Mouse (Mus musculus) liver, adult 2 months (tissue): ENCODE results near the gene Olfr814.
"Not testable (repeated sequence)": the region's sequence is repeated elsewhere in the genome, so short reads cannot be mapped to it uniquely, and the experiment has no call there.

ENCODE experiments used
- CTCF ChIP-seq: fragments of 200-500 bp; IDR thresholded peaks from 2 replicates; pipeline ENCODE4 v1.5.1; 2011; ENCODE audit warnings: low read depth, low read length, control low read depth
- POLR2A ChIP-seq: fragments of 200-500 bp; IDR thresholded peaks from 2 replicates; pipeline ENCODE4 v1.6.1; 2011; ENCODE audit warnings: low read length, control low read depth; ENCODE audit not compliant: insufficient read depth; ENCODE audit errors: extremely low read depth

DNA sequence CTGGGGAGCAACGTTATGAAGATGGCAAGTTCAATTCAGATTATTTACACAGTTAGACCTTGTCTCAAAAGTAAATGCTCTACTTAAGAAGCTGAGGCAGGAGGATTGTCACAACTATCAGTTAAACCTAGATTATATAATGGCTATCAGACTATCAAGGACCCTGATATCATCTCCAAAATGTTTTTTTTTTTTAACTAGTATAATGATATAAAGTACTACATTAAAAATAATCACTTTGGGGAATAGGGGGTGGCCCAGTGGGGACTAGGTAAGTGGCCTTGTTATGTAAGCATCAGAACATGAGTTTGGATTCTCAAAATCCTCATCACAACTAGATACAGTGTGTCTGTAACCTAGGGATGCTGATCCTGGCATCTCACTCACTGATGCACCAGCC, at the start of gene Olfr814:
- not testable (repeated sequence) for TF ChIP-seq CTCF, POLR2A
